Mouse (Mus musculus) CH12.LX (cell line): ENCODE measurements around the gene Lin7c. TPM values are rescaled to one million over a fixed set of nuclear protein-coding genes. Genes with fewer than 3 reads are reported as not detected.

Experiments
- DNase-seq: peaks from one replicate; pipeline ENCODE4 v3.0.0-alpha.2; 2013; ENCODE audit errors: extremely low read depth
- H3K27ac ChIP-seq: 2 replicates; pipeline ENCODE4 v1.5.1; 2012; ENCODE audit warnings: low read depth, mild to moderate bottlenecking, control low read depth, moderate library complexity; ENCODE audit not compliant: insufficient read depth
- H3K27me3 ChIP-seq: replicated peaks from 2 replicates; pipeline ENCODE3; 2012; ENCODE audit warnings: inconsistent platforms
- H3K36me3 ChIP-seq, 2 experiments: replicated peaks in 1 of 2; 2 replicates each; pipeline versions ENCODE3 to v1.6.1; 2012; ENCODE audit warnings: inconsistent platforms in 1 of 2, low read length in 1 of 2, mild to moderate bottlenecking in 1 of 2, mixed read lengths in 1 of 2, moderate library complexity in 1 of 2; ENCODE audit not compliant: control insufficient read depth in 1 of 2, insufficient read depth in 1 of 2
- H3K4me1 ChIP-seq, 2 experiments: 2 replicates each; pipeline ENCODE4 v1.6.1; 2012; ENCODE audit warnings: inconsistent platforms in 1 of 2, moderate library complexity in 1 of 2; ENCODE audit not compliant: insufficient read depth in 2 of 2, control insufficient read depth in 1 of 2
- H3K4me2 ChIP-seq: 2 replicates; pipeline ENCODE4 v1.6.1; 2012; ENCODE audit warnings: low read depth, mild to moderate bottlenecking, control low read depth; ENCODE audit not compliant: poor library complexity, insufficient read depth, severe bottlenecking
- H3K4me3 ChIP-seq, 3 experiments: fragments of 150-350 bp in 1 of 3; sonication (generic) in 1 of 3; replicated peaks in 1 of 3; 2 replicates each; pipeline versions ENCODE3 to v1.5.1; 2011 to 2012; ENCODE audit warnings: low read depth in 2 of 3, low read length in 2 of 3, mild to moderate bottlenecking in 2 of 3, moderate library complexity in 2 of 3, control low read depth in 1 of 3, improper control_type of control experiment in 1 of 3, inconsistent platforms in 1 of 3, mixed read lengths in 1 of 3; ENCODE audit not compliant: poor library complexity in 1 of 3
- H3K79me2 ChIP-seq: replicated peaks from 2 replicates; pipeline ENCODE4 v1.6.1; 2012; ENCODE audit warnings: mild to moderate bottlenecking, moderate library complexity; ENCODE audit not compliant: control insufficient read depth, poor library complexity, insufficient read depth, severe bottlenecking; ENCODE audit errors: extremely low read depth
- H3K9ac ChIP-seq: 2 replicates; pipeline ENCODE4 v1.6.1; 2012; ENCODE audit warnings: low read depth, mild to moderate bottlenecking, control low read depth, moderate library complexity; ENCODE audit not compliant: insufficient read depth
- H3K9me3 ChIP-seq: replicated peaks from 2 replicates; pipeline ENCODE3; 2012; ENCODE audit warnings: low read length, inconsistent platforms, mixed read lengths
- BHLHE40 ChIP-seq: IDR thresholded peaks from 2 replicates; pipeline ENCODE4 v1.6.1; 2011; ENCODE audit warnings: mild to moderate bottlenecking, low read depth, low read length, improper control_type of control experiment
- E2F4 ChIP-seq: IDR thresholded peaks from 2 replicates; pipeline ENCODE4 v1.6.1; 2011; ENCODE audit warnings: low read depth, low read length, improper control_type of control experiment; ENCODE audit not compliant: insufficient replicate concordance
- ELF1 ChIP-seq: IDR thresholded peaks from 2 replicates; pipeline ENCODE4 v1.6.1; 2014; ENCODE audit warnings: low read depth, mild to moderate bottlenecking, inconsistent platforms, low read length, improper control_type of control experiment
- EP300 ChIP-seq: IDR thresholded peaks from 2 replicates; pipeline ENCODE4 v1.6.1; 2011; ENCODE audit warnings: low read length, improper control_type of control experiment
- JUND ChIP-seq: conservative IDR thresholded peaks from 2 replicates; pipeline ENCODE4 v1.6.1; 2011; ENCODE audit warnings: low read depth, low read length, improper control_type of control experiment
- KAT2A ChIP-seq: IDR thresholded peaks from 2 replicates; pipeline ENCODE4 v1.6.1; 2012; ENCODE audit warnings: low read length, improper control_type of control experiment, inconsistent platforms; ENCODE audit not compliant: insufficient replicate concordance
- MAFK ChIP-seq: IDR thresholded peaks from 2 replicates; pipeline ENCODE4 v1.6.1; 2011; ENCODE audit warnings: low read length, improper control_type of control experiment; ENCODE audit not compliant: insufficient replicate concordance
- MEF2A ChIP-seq: IDR thresholded peaks from 2 replicates; pipeline ENCODE4 v1.6.1; 2014; ENCODE audit warnings: low read depth, mild to moderate bottlenecking, inconsistent platforms, low read length, improper control_type of control experiment, borderline replicate concordance
- MXI1 ChIP-seq: IDR thresholded peaks from 2 replicates; pipeline ENCODE4 v1.6.1; 2011; ENCODE audit warnings: mild to moderate bottlenecking, low read depth, low read length, improper control_type of control experiment
- MYC ChIP-seq: IDR thresholded peaks from 2 replicates; pipeline ENCODE4 v1.6.1; 2011; ENCODE audit warnings: low read depth, mild to moderate bottlenecking, improper control_type of control experiment, low read length
- NELFE ChIP-seq: IDR thresholded peaks from 2 replicates; pipeline ENCODE4 v1.6.1; 2011; ENCODE audit warnings: low read depth, low read length, improper control_type of control experiment
- SMC3 ChIP-seq: IDR thresholded peaks from 2 replicates; pipeline ENCODE4 v1.6.1; 2011; ENCODE audit warnings: low read depth, low read length, improper control_type of control experiment
- TBP ChIP-seq: conservative IDR thresholded peaks from 2 replicates; pipeline ENCODE4 v1.6.1; 2011; ENCODE audit warnings: low read depth, low read length, improper control_type of control experiment
- TCF12 ChIP-seq: IDR thresholded peaks from 2 replicates; pipeline ENCODE4 v1.6.1; 2014; ENCODE audit warnings: low read depth, mild to moderate bottlenecking, inconsistent platforms, low read length, improper control_type of control experiment
- USF1 ChIP-seq: IDR thresholded peaks from 2 replicates; pipeline ENCODE4 v1.6.1; 2014; ENCODE audit warnings: low read depth, mild to moderate bottlenecking, inconsistent platforms, low read length, improper control_type of control experiment
- ZC3H11A ChIP-seq: IDR thresholded peaks from 2 replicates; pipeline ENCODE4 v1.6.1; 2012; ENCODE audit warnings: low read depth, mild to moderate bottlenecking, inconsistent platforms, low read length, improper control_type of control experiment
- ZKSCAN1 ChIP-seq: IDR thresholded peaks from 2 replicates; pipeline ENCODE4 v1.6.1; 2012; ENCODE audit warnings: low read depth, inconsistent platforms, low read length, improper control_type of control experiment, borderline replicate concordance
- ZMIZ1 ChIP-seq: IDR thresholded peaks from 2 replicates; pipeline ENCODE4 v1.6.1; 2012; ENCODE audit warnings: low read depth, mild to moderate bottlenecking, inconsistent platforms, low read length, improper control_type of control experiment
- ZNF384 ChIP-seq: IDR thresholded peaks from 2 replicates; pipeline ENCODE4 v1.6.1; 2012; ENCODE audit warnings: low read depth, low read length, improper control_type of control experiment, inconsistent platforms
- dilution Hi-C: fragments of 300-500 bp; cut with MboI; formaldehyde crosslinking; loops from 2 replicates; pipeline ENCODE4 v1.14.3; 2020; ENCODE audit warnings: low sequenced_read_pairs; ENCODE audit not compliant: extremely low pct_unique_long_range_greater_than_20kb, extremely low pct_ligation_motif_present
- in situ Hi-C: fragments of 300-500 bp; cut with MboI; formaldehyde crosslinking; loops from 3 replicates; pipeline ENCODE4 v1.14.3; 2019; ENCODE audit warnings: low sequenced_read_pairs, low pct_ligation_motif_present, low pct_unique_long_range_greater_than_20kb, mixed read lengths
- polyA plus RNA-seq: library from polyadenylated mRNA; unstranded; fragments of >175 nt; gene quantifications from 2 replicates; pipeline ENCODE4 v1.2.1, GENCODE M21; 2012; ENCODE audit warnings: low read depth; ENCODE audit not compliant: insufficient read length
- total RNA-seq, 2 experiments: library from RNA; depleted of rRNA; stranded (reverse); fragments of 300-350 nt in 1 of 2; fragments of >200 nt in 1 of 2; gene quantifications; 2 replicates each; pipeline ENCODE4 v1.2.3; 2012 to 2014

The Lin7c gene
- total and polyA plus RNA-seq, 3 experiments: 29.7 to 75.0 (median 52.3) TPM

DNA sequence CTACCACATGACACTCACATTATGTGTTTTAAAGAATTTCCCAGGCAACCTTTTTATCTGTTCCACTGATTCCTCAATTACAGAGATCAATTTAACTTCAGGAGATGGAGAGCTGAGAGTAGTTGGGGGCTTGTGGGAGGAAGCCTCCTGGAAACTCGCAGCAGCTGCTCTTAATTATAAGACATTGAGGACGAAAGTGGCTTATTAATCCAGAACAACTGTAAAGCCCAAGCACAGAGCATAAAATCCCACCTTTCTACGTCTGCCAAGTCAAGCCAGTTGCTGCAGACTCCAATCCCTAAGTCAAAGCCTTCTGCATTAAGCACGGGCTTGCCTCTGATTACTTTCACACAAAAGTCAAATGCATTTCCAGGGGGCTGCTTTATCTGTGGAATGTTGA, 44.3 kb upstream of the Lin7c start:
- in situ Hi-C loops: no loop called here
- dilution Hi-C loops: no loop called here
- Histone ChIP-seq H3K27ac (no peak overlapping the region), H3K9me3 (no peaks in the 10 kb centered on the region), H3K9ac (no peak overlapping the region), H3K27me3 (no peaks in the 10 kb centered on the region), H3K4me1 (no peaks in the 10 kb centered on the region), H3K4me2 (no peak overlapping the region), H3K4me3 (no peak overlapping the region), H3K36me3 (no peaks in the 10 kb centered on the region), H3K79me2 (no peaks in the 10 kb centered on the region)
- TF ChIP-seq MXI1: no peak
- TF ChIP-seq SMC3: no peak
- no peak for TF ChIP-seq ELF1
- no peak for TF ChIP-seq ZNF384
- no peak for TF ChIP-seq TCF12
- TF ChIP-seq JUND: no peak
- no peak for TF ChIP-seq EP300
- no peak for TF ChIP-seq USF1
- TF ChIP-seq MEF2A: no peak
- no peak for TF ChIP-seq E2F4
- TF ChIP-seq ZC3H11A: no peak
- no peak for TF ChIP-seq BHLHE40
- no peak for TF ChIP-seq KAT2A
- DNase-seq: no peak

DNA sequence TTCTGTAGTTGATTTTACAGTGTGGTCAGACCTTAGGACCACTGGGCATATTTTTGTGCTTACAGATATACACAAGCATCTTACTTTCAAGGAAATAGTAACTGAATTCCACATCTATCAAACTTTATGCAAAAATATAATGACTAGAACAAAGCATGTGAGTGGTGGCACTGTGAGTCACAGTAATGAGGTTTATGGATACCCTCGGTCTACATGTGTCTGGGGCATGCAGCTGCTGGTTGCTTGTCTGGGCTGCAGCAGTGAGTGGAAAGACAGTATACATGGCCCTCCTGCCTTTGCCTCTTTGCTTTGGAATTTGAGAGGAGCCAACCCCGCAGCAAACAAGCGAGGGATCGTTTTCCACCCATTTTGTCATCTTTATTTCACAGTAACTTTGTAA, 42.3 kb upstream of the Lin7c start:
- H3K27me3 ChIP-seq: no peaks in the 10 kb centered on the region
- H3K4me2 ChIP-seq: no peak overlapping the region
- H3K9me3 ChIP-seq: no peaks in the 10 kb centered on the region
- no peak for DNase-seq
- H3K27ac ChIP-seq: no peak overlapping the region
- in situ Hi-C loops: no loop called here
- TF ChIP-seq ZMIZ1: no peak
- no peak for TF ChIP-seq JUND
- TF ChIP-seq EP300: no peak
- no peak for TF ChIP-seq NELFE
- TF ChIP-seq MYC: no peak
- no peak for TF ChIP-seq TBP
- TF ChIP-seq MAFK: no peak
- TF ChIP-seq ZKSCAN1: no peak
- H3K4me1 ChIP-seq: no peaks in the 10 kb centered on the region
- no peaks in the 10 kb centered on the region for H3K36me3 ChIP-seq
- dilution Hi-C loops: no loop called here
- H3K4me3 ChIP-seq: no peak overlapping the region
- H3K9ac ChIP-seq: no peak overlapping the region
- no peaks in the 10 kb centered on the region for H3K79me2 ChIP-seq
